Mouse (Mus musculus) 3134 (cell line): ENCODE data around the gene Rpl27a.

Experiments used
- DNase-seq: peaks from one replicate; pipeline ENCODE4 v3.0.0-alpha.2; 2011; ENCODE audit warnings: low spot score; ENCODE audit not compliant: insufficient read length; ENCODE audit errors: extremely low read depth

Rpl27a gene

DNA sequence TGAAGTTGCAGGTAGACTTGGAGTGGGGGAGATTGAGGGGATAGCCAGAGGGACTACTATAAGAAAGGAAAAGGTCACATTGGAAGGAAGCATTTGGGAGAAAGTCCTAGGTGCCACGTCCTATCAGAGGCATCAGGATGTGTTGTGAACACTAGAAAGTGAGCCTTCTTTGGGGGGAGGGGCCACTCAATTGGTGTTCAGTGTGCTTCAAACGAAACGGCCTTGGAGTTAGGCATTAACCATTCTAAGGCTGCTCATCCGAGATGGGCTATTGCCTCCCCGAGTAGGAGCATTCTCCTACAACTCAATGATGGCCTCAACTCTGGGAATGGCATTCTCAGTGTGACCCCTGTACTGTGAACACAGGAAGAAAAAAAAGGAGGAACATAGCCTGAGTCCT is 43.7 kb downstream of the Rpl27a start:
- DNase-seq = no peak

DNA sequence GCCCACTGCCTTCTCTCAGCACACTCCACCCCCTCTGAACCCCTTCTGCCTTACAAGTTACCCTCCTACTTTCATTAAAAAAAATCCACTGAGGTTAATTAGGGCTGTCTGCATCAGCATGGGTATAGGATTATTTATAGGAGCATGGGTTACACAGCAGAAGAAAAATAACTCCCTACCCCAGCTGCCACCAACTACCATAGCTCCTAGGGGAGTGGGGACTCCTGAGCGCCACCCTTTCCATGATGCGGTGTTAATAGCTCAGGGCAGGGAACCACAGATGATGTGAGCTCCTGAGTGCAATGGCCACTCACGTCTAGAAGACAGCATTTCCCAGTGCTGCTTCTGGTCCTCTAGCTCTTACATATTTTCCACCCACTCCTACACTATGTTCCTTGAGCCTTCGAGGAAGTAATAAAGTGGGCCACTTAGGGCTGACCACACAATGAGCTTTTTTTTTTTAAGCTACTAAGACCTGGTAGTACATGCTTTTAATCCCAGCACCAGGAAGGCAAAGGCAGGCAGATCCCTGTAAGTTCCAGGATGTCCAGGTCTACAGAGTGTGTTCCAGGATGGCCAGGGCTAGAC is 44.9 kb downstream of the Rpl27a start:
- no peak for DNase-seq

DNA sequence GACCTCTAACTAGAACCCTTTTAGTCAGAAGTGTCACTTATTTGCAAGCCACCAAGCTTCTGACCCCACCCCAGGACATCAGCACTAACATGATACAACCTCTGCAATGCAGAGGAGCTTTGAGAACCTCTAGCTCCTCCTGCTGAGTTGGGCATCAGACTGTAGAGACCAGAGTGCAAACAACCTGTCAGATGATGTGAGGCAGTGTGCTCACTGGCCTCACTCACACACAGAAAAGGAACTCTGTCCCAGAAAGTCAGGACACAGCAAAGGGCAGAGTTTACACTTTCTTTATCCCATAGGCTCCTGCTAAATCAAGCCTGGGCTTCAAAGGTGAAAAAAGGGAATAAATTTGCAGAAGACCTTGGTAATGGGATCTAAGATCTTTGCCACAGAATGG is 47.4 kb downstream of the Rpl27a start:
- no peak for DNase-seq

DNA sequence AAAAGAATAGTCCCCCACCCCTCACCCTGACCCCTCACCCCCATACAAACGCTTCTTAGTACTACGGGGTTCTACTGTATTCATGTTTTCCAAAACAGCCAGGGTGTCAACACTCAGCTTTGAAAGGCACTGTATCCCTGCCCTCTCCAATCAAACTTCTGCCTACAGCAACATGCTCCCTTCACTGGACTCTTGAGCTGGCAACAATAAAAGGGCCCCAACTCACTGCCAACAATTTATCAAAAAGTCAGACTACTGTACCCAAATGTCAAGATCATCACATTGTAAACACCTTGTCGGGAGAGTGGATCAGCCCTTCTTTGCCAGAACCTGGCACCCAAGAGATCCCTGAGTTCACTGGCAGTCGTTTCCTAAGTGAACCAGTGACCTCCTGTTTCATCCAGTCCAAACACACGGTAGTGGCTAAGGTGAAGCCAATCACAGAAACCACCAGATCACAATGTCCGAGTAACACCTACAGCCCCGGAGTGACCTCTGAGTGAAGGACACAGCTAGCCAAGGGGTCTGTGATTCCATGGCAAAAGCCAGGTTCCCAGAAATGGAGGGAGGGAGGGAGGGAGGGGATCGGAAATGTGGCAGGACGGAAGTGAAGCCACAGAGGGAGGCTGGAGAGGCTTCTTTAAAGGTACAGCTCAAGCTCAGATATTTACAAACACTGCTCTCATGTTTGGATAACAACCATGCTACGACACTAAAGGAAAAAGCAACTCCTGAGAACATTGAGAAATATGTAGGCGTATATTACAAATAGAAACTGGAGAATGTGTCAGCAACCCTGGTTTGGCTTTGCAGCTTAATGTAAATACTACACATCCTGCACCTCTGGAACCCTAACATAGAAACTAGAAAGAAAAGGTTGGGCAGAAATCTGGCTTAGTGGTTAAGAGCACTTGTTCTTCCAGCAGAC is 48.2 kb downstream of the Rpl27a start:
- DNase-seq = no peak

DNA sequence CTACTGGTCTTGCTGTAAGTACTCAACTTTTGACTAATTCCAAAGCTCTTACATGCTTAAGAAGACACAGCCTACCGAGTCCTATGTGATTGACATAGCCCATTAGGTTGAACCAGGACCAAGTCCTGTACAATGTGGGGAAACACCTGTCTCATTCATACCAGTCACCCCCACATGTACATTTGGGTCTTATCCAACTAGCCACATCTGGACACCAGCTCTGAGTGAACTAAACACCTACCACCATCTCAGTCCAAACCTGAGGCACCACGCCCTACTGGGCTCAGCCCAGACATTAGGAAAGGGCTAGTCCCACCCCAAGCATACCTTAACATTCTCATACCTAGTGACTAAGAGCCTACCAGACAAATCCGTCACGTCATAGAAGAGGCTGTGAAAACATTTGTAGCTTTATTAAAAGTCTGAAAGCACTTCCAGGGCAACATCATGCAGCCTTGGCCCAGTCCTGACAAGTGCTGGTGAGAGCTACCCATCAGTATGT is 49.5 kb downstream of the Rpl27a start:
- no peak for DNase-seq
